Mouse (Mus musculus) A20 (cell line): Measurements from ENCODE around the gene Glyatl3.
A peak's percentile ranks its signal among the peaks of the same experiment; 100 is the strongest.

ENCODE experiments used
- DNase-seq: peaks from one replicate; pipeline ENCODE4 v3.0.0-alpha.2; 2011; ENCODE audit warnings: low read depth, low spot score

The Glyatl3 gene

DNA sequence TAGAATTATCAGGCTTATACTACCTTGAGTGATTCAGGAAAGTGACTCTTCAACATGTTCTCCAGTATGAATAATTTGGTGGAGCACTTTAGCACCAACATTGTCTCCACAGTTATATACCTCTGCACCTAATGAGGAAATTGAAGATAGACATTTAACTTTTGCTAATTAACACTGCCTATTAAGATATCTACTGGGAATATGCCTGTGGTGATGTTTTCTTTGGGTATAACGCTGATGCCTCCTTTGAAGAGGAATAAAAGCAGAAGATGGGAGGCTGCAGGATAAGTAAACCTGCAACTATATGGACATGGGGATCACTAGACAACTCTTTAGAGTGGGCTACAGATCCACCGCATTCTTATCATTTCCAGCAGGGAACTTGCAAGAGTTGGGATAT, at the start of gene Glyatl3:
TSS of gene Glyatl3 (minus strand) at position 101 of the 400 bp plus-strand sequence.
- DNase-seq, result no peak

DNA sequence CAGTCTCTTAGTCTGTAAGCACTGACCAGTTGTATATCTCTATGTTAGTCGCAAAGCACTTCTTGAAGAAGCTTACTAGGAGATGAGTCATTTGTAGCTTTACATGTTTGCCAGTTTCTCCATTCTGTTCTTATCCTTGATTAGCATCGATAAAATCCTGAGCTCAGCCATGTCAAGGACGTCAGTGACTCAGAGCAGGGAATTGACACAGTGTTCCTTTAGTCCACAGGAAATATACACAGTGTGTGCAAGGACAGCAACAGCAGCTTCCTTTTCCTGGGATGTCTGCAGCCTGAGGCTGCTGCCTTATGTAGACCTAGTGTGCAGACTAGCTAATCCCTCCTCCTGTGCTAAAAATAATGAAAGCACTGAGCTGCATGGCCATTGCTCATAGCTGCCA, 34.4 kb upstream of the Glyatl3 start:
- DNase-seq, result no peak

DNA sequence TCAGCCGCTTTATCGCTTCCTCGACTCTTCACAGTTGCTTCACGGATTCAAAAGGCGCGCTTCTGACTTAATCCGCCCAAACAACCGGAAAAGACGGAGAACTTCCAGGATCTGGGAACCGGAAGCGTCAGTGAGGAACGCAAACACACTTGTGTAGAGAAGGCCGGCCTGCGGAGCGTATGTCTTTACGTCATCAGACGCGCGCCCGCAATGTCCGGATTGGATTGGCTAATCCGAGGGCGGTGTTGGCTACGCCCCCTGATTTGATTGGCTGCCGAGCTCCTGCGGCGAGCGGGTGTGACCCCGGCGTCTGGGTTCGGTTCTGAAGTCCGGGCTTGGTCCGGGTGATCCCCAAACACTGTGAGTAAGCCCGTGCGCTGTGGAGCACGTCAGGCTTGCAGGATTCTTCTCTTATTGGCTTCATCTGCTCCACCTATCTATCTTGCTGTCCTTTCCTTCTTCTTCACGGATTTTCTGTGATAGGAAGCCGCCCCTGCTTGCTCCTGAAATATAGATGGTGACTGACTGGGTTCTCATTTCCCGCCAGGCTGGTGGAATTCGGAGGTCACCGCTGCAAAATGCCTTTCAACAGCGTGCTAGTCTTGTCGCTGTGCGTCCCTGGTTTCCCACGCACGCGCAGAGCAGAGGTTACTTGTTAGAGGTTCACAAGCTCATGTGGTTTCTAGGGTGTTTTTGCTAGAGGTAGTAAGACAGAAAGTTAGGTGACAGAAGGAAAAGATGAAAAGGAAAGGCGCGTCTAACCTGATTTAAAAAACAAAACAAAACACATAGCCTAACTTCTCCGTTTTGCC, 20.5 kb upstream of the Glyatl3 start, which contains the start of the genes Mut and Cenpq:
TSS of gene Mut (plus strand) at position 266 of the 812 bp plus-strand sequence.
TSS of gene Cenpq (minus strand) at position 628 of the 812 bp plus-strand sequence.
- peak; percentile 96 for DNase-seq

DNA sequence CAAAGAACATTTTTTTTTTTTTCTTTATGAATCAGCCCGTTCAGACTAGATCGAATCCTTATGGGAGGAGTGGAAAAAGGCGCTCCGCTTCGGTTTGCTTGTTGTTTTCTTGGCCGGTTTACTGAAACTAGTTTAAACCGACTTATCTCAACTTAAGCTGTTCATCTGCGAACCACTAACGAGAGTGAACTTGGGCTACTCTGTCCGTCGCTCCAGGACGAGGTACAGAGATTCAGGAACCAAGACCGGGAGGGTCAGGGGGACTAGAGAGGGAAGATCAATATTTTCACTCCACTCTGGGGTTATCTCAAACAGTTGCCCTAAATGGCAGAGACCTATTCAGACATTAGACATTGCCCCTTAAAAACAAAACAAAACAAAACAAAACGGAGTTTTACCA, 19.8 kb upstream of the Glyatl3 start:
- DNase-seq, result no peak

DNA sequence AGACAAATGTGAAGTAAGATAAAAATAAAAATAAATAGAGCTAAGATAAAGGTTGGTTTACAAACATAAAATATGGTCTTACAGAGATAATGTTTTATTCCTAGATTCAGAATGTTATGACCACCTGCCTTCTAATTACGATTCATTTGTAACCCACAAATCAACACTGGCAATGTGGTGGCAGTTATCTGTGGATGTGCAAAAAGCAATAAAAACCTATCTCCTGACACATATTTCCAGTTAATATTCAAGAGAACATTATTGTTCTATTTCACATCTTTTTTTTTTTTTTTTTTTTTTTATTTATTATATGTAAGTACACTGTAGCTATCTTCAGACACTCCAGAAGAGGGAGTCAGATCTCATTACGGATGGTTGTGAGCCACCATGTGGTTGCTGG, 1.3 kb upstream of the Glyatl3 start:
- no peak for DNase-seq

DNA sequence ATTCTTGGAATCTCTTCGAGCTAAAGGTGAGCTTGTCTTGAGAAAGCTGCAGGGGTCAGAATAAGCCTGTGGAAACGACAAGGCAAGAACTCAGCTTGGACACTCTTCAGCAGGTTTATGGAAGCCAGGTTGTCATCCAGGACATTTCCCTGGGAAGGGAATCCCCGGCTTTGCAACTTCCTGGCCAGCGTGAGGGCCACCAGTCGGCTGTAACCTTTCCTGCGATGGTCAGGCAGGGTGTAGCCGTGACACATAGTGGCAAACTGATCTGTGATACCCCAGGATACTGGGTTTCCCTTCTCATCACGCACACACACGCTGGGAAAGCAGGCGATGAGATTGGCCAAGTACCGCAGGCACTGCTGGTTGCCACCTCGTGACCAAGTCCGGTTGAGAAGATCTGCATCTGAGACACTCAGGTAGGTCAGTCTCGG, 9.4 kb downstream of the Glyatl3 start:
- no peak for DNase-seq

DNA sequence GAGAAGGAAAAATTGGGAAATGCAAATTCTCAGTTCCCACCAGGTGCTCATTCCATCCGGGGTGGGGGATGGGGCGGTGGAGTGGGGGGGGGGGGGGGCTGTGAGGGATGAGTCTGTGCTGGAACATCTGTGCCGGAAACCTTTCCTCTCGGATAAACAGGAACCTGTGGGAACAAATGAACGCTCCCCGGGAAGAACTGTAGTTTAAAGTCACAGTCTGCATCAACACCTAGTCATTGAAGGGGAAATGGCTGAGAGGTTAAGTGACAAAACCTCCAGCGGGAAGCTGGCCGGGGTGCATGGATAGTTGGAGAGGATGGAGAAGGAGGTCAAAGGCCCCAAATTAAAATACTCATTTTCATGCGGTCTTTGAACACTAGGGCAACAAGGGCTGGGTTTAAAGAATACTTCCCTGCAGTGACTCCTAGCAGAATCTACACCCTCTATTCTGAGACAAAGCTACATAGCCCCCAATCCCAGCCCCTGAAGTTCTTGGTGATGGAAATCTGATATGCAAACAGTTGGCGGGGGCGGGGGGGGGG, 10.0 kb downstream of the Glyatl3 start:
- no peak for DNase-seq

DNA sequence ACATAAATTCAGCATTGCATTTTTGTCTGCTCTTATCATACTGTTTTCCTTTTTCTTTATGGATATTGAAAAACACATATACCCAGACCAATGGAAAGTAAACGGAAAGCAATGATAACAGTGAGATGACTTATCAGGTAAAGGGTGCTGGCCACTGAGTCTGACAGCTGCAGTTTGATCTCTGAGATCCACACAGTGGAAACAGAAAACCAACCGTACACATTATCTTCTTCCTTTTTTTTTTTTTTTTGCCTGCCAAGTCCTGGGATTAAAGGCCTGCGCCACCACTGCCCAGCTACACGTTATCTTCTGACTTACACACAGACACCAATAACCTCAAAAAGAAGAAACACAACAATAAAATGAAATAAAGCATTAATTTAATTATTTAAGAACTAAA, 10.8 kb downstream of the Glyatl3 start:
- DNase-seq, result no peak

DNA sequence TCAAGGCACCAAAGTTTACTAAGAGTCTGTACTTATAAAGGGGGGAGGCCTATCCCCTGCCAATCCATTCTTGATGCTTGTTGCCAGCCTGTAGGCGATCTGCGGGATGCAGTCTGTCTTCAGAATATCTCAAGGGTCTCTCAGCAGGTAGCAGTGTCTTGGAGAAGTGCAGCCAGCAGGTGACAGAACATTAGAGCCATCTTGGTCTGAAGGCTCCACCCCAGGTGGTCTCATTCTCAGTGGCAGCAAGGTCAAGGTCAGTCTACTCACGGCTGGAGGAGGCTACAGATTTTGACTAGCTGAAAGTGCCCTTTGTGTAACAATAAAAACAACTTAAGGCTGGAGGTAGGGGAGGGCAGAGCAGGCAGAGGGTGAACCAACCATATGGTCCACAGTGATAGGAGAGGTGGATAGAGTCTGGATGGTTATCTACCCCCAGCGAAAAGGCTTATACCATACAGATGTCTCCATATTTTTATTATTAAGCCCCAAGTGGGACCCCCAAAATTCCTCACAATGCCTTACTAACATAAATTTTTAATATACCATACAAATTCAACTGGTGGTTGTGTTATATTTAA, 14.3 kb downstream of the Glyatl3 start:
- DNase-seq, result no peak

DNA sequence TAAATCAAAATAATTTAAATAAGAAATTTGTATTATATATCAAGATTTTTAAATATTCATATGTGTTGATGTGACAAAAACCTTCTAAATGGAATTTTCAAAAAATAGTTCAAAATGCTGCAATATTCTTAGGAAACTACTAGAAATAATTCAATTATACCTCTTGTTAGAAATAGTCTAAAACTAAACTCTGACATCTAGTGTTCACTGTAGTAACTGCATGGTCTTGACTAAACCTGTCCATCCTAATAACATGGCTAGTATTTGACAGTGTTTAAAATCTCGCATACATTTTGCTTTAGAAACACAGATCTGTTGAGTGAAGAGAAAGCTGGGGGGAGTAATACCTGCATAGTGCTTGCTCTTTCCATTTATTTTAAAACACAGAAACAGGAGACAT, 17.3 kb downstream of the Glyatl3 start:
- peak; percentile 57 for DNase-seq

DNA sequence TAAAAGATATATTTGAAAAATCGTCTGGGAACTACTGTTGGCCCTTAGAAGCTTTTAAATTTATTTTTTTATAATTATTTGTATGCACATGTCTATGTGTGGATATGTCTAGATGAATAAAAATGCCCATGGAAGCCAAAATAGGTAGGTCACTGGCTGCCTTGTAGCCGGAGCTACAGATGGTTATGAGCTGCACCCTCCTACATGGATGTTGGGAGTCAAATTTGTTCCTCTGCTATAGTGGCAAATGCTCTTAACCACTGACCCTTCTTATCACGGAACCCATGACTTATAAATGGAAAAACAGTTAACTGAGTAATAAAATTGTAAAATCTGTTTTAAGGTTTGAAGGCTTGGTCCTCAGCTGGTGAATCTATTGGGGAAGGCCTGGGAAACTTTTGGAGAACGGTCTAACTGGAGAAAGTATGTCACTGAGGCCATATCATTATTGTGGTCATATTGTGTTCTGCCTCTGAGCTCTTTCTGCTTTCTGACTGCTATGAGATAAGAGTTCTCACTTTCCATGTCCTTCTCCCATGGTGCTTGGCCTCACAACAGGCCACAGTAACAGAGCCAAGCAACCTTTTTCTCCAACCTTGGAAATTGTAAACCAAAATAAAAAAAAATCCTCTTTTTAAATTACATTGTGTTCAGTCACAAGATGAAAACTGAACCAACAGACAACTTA, 26.2 kb downstream of the Glyatl3 start:
- DNase-seq, result no peak

DNA sequence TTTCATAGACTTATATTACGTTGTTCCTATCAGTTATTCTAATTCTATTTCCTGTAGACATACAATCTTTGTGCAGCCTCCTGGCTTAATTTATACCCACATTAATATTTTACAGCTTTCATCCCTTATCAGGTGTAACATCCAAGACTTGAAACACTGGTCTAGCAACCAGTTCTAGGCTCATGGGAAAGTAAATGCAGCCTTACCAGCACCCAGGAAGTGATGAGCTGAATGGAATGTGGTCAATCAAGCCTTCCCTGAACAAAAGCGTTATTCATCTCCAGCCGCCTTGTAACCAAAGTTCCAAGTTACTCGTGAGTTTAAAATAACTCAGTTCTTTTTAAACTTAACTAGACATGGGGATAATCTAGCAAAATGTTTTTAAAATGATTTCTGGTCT, 29.0 kb downstream of the Glyatl3 start:
- no peak for DNase-seq

DNA sequence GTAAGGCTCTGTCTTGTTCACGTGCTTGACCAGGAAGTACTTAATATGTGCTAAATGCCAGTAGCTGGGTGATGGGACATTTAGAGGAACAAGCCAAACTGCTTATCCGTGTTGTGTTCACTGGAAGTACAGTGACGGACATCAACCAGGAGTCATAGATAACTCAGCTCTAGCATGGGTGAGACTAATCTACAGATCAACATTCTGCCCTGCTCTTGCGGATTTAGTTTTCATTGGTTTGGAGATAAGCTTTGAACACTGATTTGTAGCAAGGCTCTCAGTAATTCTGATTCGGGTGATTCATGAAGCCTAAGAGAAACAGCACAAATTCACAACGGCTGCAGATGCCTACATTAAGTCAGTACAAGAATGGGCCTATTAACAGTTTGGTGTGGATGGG, 32.0 kb downstream of the Glyatl3 start:
- no peak for DNase-seq

DNA sequence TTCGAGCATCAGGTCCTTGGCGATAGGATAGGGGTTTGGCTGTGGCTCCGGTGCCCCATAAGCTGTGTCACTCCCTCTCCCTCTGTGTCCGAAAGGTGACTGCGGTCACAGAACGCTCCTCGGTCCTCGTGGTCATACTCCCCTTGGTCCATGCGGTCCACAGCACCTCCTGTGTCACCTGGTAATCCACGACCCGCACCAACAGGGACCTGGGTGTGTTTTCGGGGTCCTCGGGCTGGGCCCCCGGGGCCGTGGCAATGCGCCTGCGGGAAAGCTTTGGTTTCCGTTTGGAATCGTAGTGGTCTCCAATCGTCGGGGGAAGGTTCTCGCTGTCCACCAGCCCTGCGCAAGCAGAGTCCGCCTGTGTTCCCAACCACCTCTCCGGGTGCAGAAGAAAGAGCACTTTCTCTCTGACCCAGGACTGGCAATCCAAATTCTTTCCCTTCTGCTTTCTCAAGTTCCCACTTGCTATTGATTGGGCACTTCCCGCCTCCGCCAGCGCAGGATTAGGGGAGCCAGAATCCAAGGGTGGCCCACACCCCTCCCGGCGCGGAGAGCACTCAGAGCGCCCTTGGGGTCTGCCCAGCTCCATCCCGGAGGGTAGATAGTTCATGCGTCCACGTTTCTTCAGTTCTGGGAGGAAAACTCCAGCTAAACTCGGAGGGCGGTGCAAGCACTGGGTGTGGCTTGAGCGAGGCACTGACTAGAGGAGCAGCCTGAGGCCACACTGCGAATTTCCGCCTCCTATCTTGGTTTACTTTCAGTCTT, 34.0 kb downstream of the Glyatl3 start, which contains the start of gene 9130008F23Rik:
TSS of gene 9130008F23Rik (minus strand) at position 636 of the 768 bp plus-strand sequence.
- no peak for DNase-seq

DNA sequence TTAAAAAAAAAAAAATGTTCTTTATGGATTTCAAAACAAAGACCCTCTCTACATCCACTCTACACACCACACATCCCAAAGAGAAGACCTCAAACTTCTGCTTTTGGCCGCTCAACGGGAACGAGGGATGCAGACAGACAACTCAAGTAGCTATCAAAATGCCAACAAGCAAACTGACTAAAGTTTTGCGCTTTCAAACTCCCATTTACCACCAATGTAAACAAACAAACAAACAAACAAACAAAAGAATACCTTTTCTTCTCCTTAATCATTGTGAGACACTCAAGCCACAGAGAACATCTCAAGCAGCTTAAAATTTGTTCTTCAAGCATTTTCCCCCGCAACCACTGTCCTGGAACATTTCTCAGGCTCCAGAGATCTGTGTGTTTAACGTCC, 34.6 kb downstream of the Glyatl3 start:
- no peak for DNase-seq

DNA sequence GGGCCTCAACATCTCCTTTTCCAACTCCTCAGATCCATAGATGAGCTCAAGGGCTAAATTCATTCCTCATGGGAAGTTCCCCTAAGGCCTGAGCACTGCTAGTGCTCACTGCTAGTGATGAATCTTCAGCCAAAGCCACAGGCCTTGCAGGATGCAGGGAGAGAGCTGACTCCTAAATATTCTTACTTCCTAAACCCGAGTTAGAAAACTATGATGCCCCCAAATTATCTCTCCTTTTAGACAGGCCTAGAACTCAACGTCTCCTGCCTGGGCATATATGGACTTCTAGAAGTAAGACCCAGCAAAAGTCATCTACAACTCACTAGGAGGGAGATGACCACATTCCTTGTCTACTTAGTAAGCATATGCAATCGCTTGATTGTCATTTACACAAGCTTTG, 36.4 kb downstream of the Glyatl3 start:
- DNase-seq, result no peak

DNA sequence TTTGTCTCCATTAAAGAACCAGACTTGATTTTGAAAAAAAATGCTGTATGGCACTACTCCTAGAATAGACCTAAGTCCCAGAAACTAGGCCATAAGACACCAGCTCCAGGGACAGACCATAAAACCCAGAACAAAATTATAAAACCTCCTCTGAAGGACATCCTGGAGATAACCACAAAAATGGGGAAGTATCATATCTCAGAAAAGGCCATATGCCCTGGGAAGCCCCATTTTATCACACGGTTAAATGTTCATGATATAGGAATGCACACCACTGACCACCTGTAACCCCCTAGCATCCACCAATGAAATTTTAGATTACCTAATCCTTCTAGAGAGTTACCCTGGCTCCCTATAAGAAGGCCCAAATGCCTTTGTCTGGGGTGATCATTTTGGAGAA, 38.6 kb downstream of the Glyatl3 start:
- DNase-seq, result no peak

DNA sequence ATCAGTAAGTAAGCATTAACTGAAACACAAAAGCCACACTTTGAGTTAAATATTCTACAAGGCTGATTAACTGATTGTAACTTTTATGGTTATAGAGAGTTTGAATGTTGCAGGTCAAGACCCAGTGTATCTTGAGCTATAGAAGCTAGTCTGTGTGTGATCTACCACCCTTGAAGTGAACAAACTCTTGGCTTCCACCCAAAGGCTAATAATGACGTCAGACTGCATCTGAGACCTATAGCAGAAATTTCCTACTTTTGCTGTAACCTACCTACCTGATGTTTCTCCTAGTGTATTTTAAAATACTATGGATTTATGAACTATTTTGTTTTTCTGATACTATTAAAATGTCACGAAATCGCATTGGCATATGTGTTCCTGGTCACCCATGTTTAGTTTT, 39.4 kb downstream of the Glyatl3 start:
- DNase-seq, result no peak

DNA sequence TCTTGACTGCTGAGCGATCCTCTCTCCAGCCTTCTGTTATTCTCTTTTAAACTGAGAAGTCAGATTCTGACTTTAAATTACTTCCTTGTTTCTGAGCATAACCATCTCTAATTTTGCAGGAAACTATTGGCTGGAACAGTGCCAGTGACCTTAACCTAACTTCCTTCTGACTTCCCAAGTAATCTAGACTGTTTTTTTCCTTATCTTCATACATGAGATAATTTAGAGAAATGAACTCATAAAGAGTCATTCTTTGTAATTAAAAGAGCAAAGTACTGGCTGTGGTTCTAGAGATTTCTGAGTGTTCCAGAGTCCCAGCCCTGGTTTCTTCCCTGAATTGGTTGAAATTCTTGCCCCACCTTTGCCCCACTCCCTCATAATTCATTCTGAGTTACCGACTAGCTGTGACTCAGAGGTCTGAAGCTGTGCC, 40.6 kb downstream of the Glyatl3 start:
- no peak for DNase-seq

DNA sequence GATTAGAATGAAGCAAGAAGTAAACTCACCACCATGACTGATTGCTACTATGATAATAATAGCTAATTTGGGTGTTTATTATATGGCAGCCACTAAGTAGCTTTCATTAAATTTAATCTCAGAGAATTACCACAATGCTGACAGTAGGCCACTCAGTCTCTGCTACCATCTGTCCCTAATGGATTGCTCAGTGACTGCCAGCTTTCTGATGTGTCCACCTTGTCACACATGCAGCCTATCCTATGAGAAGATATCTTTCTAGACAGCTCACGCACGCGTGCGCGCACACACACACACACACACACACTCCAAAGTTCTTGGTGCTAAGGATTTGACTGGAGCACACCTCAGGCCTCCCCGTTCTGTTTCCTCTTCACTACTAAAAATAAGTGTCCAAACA, 41.5 kb downstream of the Glyatl3 start:
- no peak for DNase-seq

DNA sequence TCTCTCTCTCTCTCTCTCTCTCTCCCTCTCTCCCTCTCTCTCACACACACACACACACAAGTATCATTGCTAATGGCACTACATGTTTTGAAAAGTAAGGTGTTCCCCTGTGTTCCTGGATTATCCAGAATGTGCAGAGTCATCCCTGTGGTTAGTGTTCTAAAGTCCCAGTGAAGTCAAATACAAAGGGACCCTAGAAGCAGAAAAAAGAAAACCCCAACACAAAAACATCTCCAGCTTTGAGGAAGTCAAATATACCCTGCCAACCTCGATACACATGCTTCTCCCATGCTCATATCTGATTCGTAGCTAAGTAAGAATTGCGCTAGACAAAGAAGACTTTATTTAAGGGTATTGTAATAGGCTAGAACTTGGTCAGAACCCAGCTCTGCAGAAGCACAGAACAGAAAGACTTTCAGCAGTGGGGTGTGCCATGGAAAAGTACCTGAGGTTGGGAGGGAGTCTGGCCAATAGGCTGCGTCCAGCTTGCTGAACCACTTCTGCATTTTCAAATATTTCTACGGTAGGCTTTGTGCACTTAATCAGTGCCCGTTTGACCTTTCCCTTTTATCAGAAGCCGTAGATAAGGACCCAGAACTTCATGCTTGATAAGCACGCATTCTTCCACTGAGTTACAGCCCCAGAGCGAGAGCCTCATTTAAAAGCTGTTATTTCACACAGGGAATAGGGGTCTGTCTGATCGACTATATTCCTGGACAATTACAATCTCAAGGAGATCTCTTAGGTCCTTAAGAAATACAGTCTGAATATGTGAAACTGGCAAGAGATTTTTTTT, 45.0 kb downstream of the Glyatl3 start:
- DNase-seq, result peak; percentile 22
